ENCODE assay signal across 14 mouse cellular contexts in the genomic region with DNA sequence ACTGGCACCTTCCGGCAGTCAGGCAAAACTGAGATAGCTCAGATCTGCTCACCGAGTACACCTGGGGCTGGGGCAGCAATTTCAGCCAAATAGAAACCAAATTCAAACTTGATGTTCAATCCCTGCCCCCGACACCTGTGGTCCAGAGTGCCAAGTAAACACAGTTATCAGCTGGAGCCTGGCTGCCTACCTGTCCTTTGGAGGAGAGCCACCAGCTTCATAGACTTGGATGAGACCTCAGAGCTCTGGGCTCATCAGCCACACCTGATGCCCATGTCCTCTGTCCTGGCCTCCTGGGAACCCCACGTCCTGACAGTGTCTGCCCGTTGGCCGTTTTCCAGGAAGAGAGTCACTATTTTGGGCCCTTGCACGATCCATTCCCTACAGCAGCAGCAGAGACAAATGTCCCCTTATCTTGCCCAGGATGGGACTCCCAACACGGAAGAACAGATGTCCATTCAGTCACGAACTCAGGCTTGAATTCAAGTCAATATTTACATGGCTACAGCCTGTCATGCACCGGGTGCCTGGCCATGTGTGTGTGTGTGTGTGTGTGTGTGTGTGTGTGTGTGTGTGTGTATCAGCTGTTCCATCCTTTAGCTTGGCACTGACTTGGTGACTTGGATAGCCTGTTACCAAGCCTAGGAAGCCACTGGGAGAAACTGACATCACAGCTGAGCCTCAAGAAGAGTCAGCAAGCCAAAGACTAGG. TPM values are rescaled to one million over a fixed set of nuclear protein-coding genes. Genes with fewer than 3 reads are reported as not detected.
DNase-seq lines count a peak whose midpoint lies in the region; ATAC-seq and TF ChIP-seq lines count a peak whose summit lies in the region.
"Had no signal": no experiment of that assay in that cellular context is flagged by ENCODE, and none has a peak within 500 bp of the region (broad histone marks: within the 10 kb centered on the region; RNA-seq: fewer than 3 reads in every experiment).

No protein-coding gene starts in this region.

- intact Hi-C loops in left cerebral cortex, adult 2 months (cut with DNase I), result no loop called here

- ATAC-seq in forebrain, embryonic 11.5 days (replicated peaks; ENCODE audit: low FRiP score), result no peak
- no peak for ATAC-seq in midbrain, embryonic 11.5 days (ENCODE audit: low FRiP score)
- ATAC-seq in midbrain, postnatal 0 days (ENCODE audit: low FRiP score), result no peak
- no peak for ATAC-seq in hindbrain, embryonic 16.5 days
- 0 out of 2 replicates have a peak, but pooled peaks have one; percentile 9 for ATAC-seq in neutrophil, adult 5-6 weeks (ENCODE audit: extremely low read depth, insufficient number of reproducible peaks, low FRiP score, poor library complexity, severe bottlenecking)

- H3K4me3 ChIP-seq in forebrain, embryonic 10.5 days, result no peak overlapping the region
- H3K4me3 ChIP-seq in forebrain, embryonic 11.5 days (ENCODE audit: low read depth, low read length), result no peak overlapping the region
- H3K4me3 ChIP-seq in midbrain, embryonic 11.5 days (ENCODE audit: low read depth, low read length), result no peak overlapping the region
- H3K4me3 ChIP-seq in midbrain, postnatal 0 days (ENCODE audit: low read depth, low read length), result no peak overlapping the region
- H3K4me3 ChIP-seq in hindbrain, embryonic 16.5 days (ENCODE audit: low read length), result no peak overlapping the region
- no peak overlapping the region for H3K4me3 ChIP-seq in left cerebral cortex, adult 2 months
- H3K4me3 ChIP-seq: embryonic facial prominence, embryonic 13.5 days; megakaryocyte, embryonic 14.5 days had no signal

- H3K27me3 ChIP-seq in forebrain, embryonic 10.5 days (ENCODE audit: poor library complexity, severe bottlenecking), result peaks cover 12% of the 10 kb centered on the region; the same call in 1 of the 2 replicates
- no peaks in the 10 kb centered on the region for H3K27me3 ChIP-seq in forebrain, embryonic 11.5 days (ENCODE audit: control insufficient read depth, insufficient read depth, low read length)
- no peaks in the 10 kb centered on the region for H3K27me3 ChIP-seq in midbrain, embryonic 11.5 days (ENCODE audit: control insufficient read depth, insufficient read depth, low read length)
- no peaks in the 10 kb centered on the region for H3K27me3 ChIP-seq in midbrain, postnatal 0 days (ENCODE audit: insufficient read depth, low read length)
- H3K27me3 ChIP-seq in hindbrain, embryonic 16.5 days (replicated peaks; ENCODE audit: control insufficient read depth, insufficient read depth, low read length), result no peaks in the 10 kb centered on the region
- H3K27me3 ChIP-seq: embryonic facial prominence, embryonic 13.5 days had no signal

- H3K36me3 ChIP-seq in forebrain, embryonic 10.5 days (replicated peaks), result peaks cover 10% of the 10 kb centered on the region
- no peaks in the 10 kb centered on the region for H3K36me3 ChIP-seq in forebrain, embryonic 11.5 days (ENCODE audit: control insufficient read depth, insufficient read depth, low read length)
- H3K36me3 ChIP-seq in midbrain, embryonic 11.5 days (ENCODE audit: control insufficient read depth, insufficient read depth, low read length), result no peaks in the 10 kb centered on the region
- peaks cover 3% of the 10 kb centered on the region; the same call in 1 of the 2 replicates for H3K36me3 ChIP-seq in midbrain, postnatal 0 days (ENCODE audit: insufficient read depth, low read length)
- no peaks in the 10 kb centered on the region for H3K36me3 ChIP-seq in hindbrain, embryonic 16.5 days (ENCODE audit: control insufficient read depth, insufficient read depth, low read length)
- H3K36me3 ChIP-seq: embryonic facial prominence, embryonic 13.5 days had no signal

- peak overlapping the region; percentile 79 for H3K27ac ChIP-seq in forebrain, embryonic 10.5 days
- H3K27ac ChIP-seq in forebrain, embryonic 11.5 days (ENCODE audit: low read depth, low read length), result no peak overlapping the region
- peak overlapping the region; percentile 80; the same call in 1 of the 2 replicates for H3K27ac ChIP-seq in midbrain, embryonic 11.5 days (ENCODE audit: low read depth, low read length)
- no peak overlapping the region for H3K27ac ChIP-seq in midbrain, postnatal 0 days (ENCODE audit: low read depth, low read length)
- H3K27ac ChIP-seq in hindbrain, embryonic 16.5 days (ENCODE audit: low read depth, low read length), result peak overlapping the region; percentile 63
- no peak overlapping the region for H3K27ac ChIP-seq in left cerebral cortex, adult 2 months
- H3K27ac ChIP-seq: liver, embryonic 14.5 days had no signal

- peaks cover 62% of the 10 kb centered on the region for H3K4me1 ChIP-seq in forebrain, embryonic 10.5 days
- peaks cover 14% of the 10 kb centered on the region for H3K4me1 ChIP-seq in forebrain, embryonic 11.5 days (replicated peaks; ENCODE audit: control insufficient read depth, insufficient read depth, low read length)
- H3K4me1 ChIP-seq in midbrain, embryonic 11.5 days (ENCODE audit: control insufficient read depth, insufficient read depth, low read length), result peaks cover 29% of the 10 kb centered on the region
- peaks cover 24% of the 10 kb centered on the region for H3K4me1 ChIP-seq in midbrain, postnatal 0 days (ENCODE audit: insufficient read depth, low read length)
- peaks cover 51% of the 10 kb centered on the region for H3K4me1 ChIP-seq in hindbrain, embryonic 16.5 days (ENCODE audit: control insufficient read depth, insufficient read depth, low read depth, low read length)

- no peak overlapping the region for H3K4me2 ChIP-seq in forebrain, embryonic 11.5 days (ENCODE audit: low read depth, low read length, severe bottlenecking)
- H3K4me2 ChIP-seq in midbrain, embryonic 11.5 days, result no peak overlapping the region
- H3K4me2 ChIP-seq in midbrain, postnatal 0 days (ENCODE audit: low read depth, low read length, poor library complexity, severe bottlenecking), result no peak overlapping the region
- H3K4me2 ChIP-seq in hindbrain, embryonic 16.5 days (ENCODE audit: low read length), result no peak overlapping the region
- H3K4me2 ChIP-seq: embryonic facial prominence, embryonic 13.5 days had no signal

- WGBS in forebrain, embryonic 10.5 days, result 83% methylated on average over 10 of the region's 10 CpGs
- 84% methylated on average over 10 of the region's 10 CpGs for WGBS in forebrain, embryonic 11.5 days
- whole genome bisulfite sequencing in midbrain, embryonic 11.5 days, result 84% methylated on average over 10 of the region's 10 CpGs
- WGBS in midbrain, postnatal 0 days, result 74% methylated on average over 10 of the region's 10 CpGs
- WGBS in hindbrain, embryonic 16.5 days, result 56% methylated on average over 10 of the region's 10 CpGs

- no peak for DNase-seq in forebrain, embryonic 10.5 days (ENCODE audit: extremely low spot score, low spot score)
- no peak for DNase-seq in forebrain, embryonic 11.5 days (ENCODE audit: low spot score)
- DNase-seq in midbrain, embryonic 11.5 days (ENCODE audit: low spot score, missing footprints), result no peak
- DNase-seq in midbrain, postnatal 0 days (ENCODE audit: low spot score), result no peak
- DNase-seq in urinary bladder, postnatal 25 days (ENCODE audit: low spot score), result no peak
- no peak for DNase-seq in left cerebral cortex, adult 2 months (ENCODE audit: extremely low spot score in 1 of 2, low spot score in 2 of 2)
- DNase-seq: B cell, adult 2 months had no signal

- no peaks in the 10 kb centered on the region for H3K9me3 ChIP-seq in forebrain, embryonic 10.5 days
- no peaks in the 10 kb centered on the region for H3K9me3 ChIP-seq in forebrain, embryonic 11.5 days (ENCODE audit: control insufficient read depth, low read length)
- H3K9me3 ChIP-seq in midbrain, embryonic 11.5 days (ENCODE audit: control insufficient read depth, low read length), result no peaks in the 10 kb centered on the region
- H3K9me3 ChIP-seq in midbrain, postnatal 0 days (ENCODE audit: low read length), result no peaks in the 10 kb centered on the region
- H3K9me3 ChIP-seq in hindbrain, embryonic 16.5 days (ENCODE audit: control insufficient read depth, low read length), result no peaks in the 10 kb centered on the region
- H3K9me3 ChIP-seq: embryonic facial prominence, embryonic 13.5 days had no signal

- H3K9ac ChIP-seq in forebrain, embryonic 11.5 days (ENCODE audit: low read length), result no peak overlapping the region
- no peak overlapping the region for H3K9ac ChIP-seq in midbrain, embryonic 11.5 days (ENCODE audit: low read length)
- no peak overlapping the region for H3K9ac ChIP-seq in midbrain, postnatal 0 days (replicated peaks; ENCODE audit: low read length, poor library complexity, severe bottlenecking)
- no peak overlapping the region for H3K9ac ChIP-seq in hindbrain, embryonic 16.5 days (ENCODE audit: low read depth, low read length)
- H3K9ac ChIP-seq: liver, embryonic 14.5 days had no signal

- TF ChIP-seq CTCF in midbrain, postnatal 0 days (IDR thresholded peaks at IDR 0.05), result no peak
- TF ChIP-seq CTCF in left cerebral cortex, adult 2 months (IDR thresholded peaks at IDR 0.05), result no peak

RNA-seq across cellular contexts. Expression of gene Cacng4, which starts 32.4 kb away (rescaled TPM):
- 6.3 and 7.0 TPM in 2 replicates for polyA plus RNA-seq in forebrain, embryonic 10.5 days (2016; fragmentation: Nextera tagmentation; extraction: Ambion mirVana)
- 19.1 and 25.1 TPM in 2 replicates for polyA plus RNA-seq in forebrain, embryonic 11.5 days (2014; fragmentation: Nextera tagmentation; extraction: Ambion mirVana)
- 23.0 and 25.6 TPM in 2 replicates for polyA plus RNA-seq in midbrain, embryonic 11.5 days (2014; fragmentation: Nextera tagmentation; extraction: Ambion mirVana)
- 112 TPM in 2 replicates for total RNA-seq in midbrain, postnatal 0 days (2014; rRNA removed)
- polyA plus RNA-seq in midbrain, postnatal 0 days (2015; fragmentation: Nextera tagmentation; extraction: Ambion mirVana), result 58.4 and 61.7 TPM in 2 replicates
- polyA plus RNA-seq in hindbrain, embryonic 16.5 days (2015; fragmentation: Nextera tagmentation; extraction: Ambion mirVana), result 46.0 and 48.2 TPM in 2 replicates
- not detected in 2 replicates for total RNA-seq in neutrophil, adult 5-6 weeks (2017)
- total RNA-seq in left cerebral cortex, adult 2 months (2021), result 10 to 100 TPM; 22.9 to 37.1 TPM

RNA-seq across cellular contexts. Expression of gene Cacng1, which starts 45.6 kb away (rescaled TPM):
- 0.16 TPM in 1 of 2 replicates, not detected in the other for polyA plus RNA-seq in forebrain, embryonic 10.5 days (2016; fragmentation: Nextera tagmentation; extraction: Ambion mirVana)
- 0.21 TPM in 1 of 2 replicates, not detected in the other for polyA plus RNA-seq in forebrain, embryonic 11.5 days (2014; fragmentation: Nextera tagmentation; extraction: Ambion mirVana)
- 0.25 TPM in 1 of 2 replicates, not detected in the other for polyA plus RNA-seq in midbrain, embryonic 11.5 days (2014; fragmentation: Nextera tagmentation; extraction: Ambion mirVana)
- 0.94 and 1.8 TPM in 2 replicates for total RNA-seq in midbrain, postnatal 0 days (2014; rRNA removed)
- polyA plus RNA-seq in midbrain, postnatal 0 days (2015; fragmentation: Nextera tagmentation; extraction: Ambion mirVana), result 1.1 and 1.2 TPM in 2 replicates
- polyA plus RNA-seq in hindbrain, embryonic 16.5 days (2015; fragmentation: Nextera tagmentation; extraction: Ambion mirVana), result 0.29 and 2.4 TPM in 2 replicates
- not detected in 2 replicates for total RNA-seq in neutrophil, adult 5-6 weeks (2017)
- total RNA-seq in left cerebral cortex, adult 2 months (2021), result not detected
- total RNA-seq: layer of hippocampus, postnatal 14 days had no signal
- polyA plus RNA-seq: kidney, embryonic 14.5 days; liver, embryonic 14.5 days had no signal

Comparison
In these comparisons a context has a peak if more than half of its experiments do, and no peak if none do; other contexts are left out.
1. H3K27ac ChIP-seq: peak in forebrain, embryonic 10.5 days (single experiment), midbrain, embryonic 11.5 days (single experiment) and hindbrain, embryonic 16.5 days (single experiment); none in forebrain, embryonic 11.5 days (single experiment), midbrain, postnatal 0 days (single experiment) and left cerebral cortex, adult 2 months (single experiment).